Mouse (Mus musculus) midbrain, embryonic 10.5 days (tissue): ENCODE results near the gene Nos3. TPM values are rescaled to one million over a fixed set of nuclear protein-coding genes. Genes with fewer than 3 reads are reported as not detected.

Experiments
- DNase-seq: peaks from one replicate; pipeline ENCODE4 v3.0.0-alpha.2; 2017; ENCODE audit warnings: low spot score
- H3K27ac ChIP-seq: fragments of 300-500 bp; sonication (generic); replicated peaks from 2 replicates; pipeline ENCODE4 v1.5.1; 2016; ENCODE audit warnings: mild to moderate bottlenecking
- H3K27me3 ChIP-seq: fragments of 300-500 bp; sonication (generic); 2 replicates; pipeline ENCODE4 v1.6.1; 2016; ENCODE audit warnings: low read depth, mild to moderate bottlenecking; ENCODE audit not compliant: poor library complexity, severe bottlenecking
- H3K36me3 ChIP-seq: fragments of 300-500 bp; sonication (generic); 2 replicates; pipeline ENCODE4 v1.6.1; 2016; ENCODE audit warnings: mild to moderate bottlenecking, moderate library complexity
- H3K4me1 ChIP-seq: fragments of 300-500 bp; sonication (generic); 2 replicates; pipeline ENCODE4 v1.6.1; 2016
- H3K4me3 ChIP-seq: fragments of 300-500 bp; sonication (generic); 2 replicates; pipeline ENCODE4 v1.5.1; 2016; ENCODE audit warnings: mild to moderate bottlenecking, moderate library complexity
- H3K9me3 ChIP-seq: fragments of 300-500 bp; sonication (generic); replicated peaks from 2 replicates; pipeline ENCODE4 v1.6.1; 2016; ENCODE audit warnings: mild to moderate bottlenecking
- WGBS: fragments of 180-500 bp; shearing (Covaris S2); methylation state at CpG from one replicate; pipeline ENCODE4 v1.1.7; 2016; 5-methylcytosine and 5-hydroxymethylcytosine counted together
- polyA plus RNA-seq: library from polyadenylated mRNA; unstranded; fragments of >200 nt; fragmentation: Nextera tagmentation; extraction: Ambion mirVana; gene quantifications from 2 replicates; pipeline ENCODE4 v1.2.1, GENCODE M21; 2016

Gene Nos3
- polyA plus RNA-seq, 1 experiment from 2014 or later: 7.9 TPM

GRCm38 (mm10) chr5:24364061-24364460, 549 bp upstream of the Nos3 start:
- peaks cover 23% of the 10 kb centered on the region for H3K4me1 ChIP-seq
- 55% methylated on average over 3 of the region's 3 CpGs for WGBS
- no peaks in the 10 kb centered on the region for H3K36me3 ChIP-seq
- no peak overlapping the region for H3K4me3 ChIP-seq
- no peaks in the 10 kb centered on the region for H3K9me3 ChIP-seq
- 0 out of 2 replicates have a peak, but pooled peaks cover 9% of the 10 kb centered on the region for H3K27me3 ChIP-seq
- no peak for DNase-seq
- H3K27ac ChIP-seq: no peak overlapping the region

- Histone ChIP-seq H3K36me3 (no peaks in the 10 kb centered on the region), H3K27me3 (0 out of 2 replicates have a peak, but pooled peaks cover 9% of the 10 kb centered on the region), H3K27ac (peak overlapping the region; percentile 15; the same call in 1 of the 2 replicates), H3K4me3 (0 out of 2 replicates have a peak overlapping the region, but pooled peaks have one; percentile 14), H3K4me1 (peaks cover 26% of the 10 kb centered on the region), H3K9me3 (no peaks in the 10 kb centered on the region)
- DNase-seq: no peak
- WGBS: 86% methylated on average over 10 of the region's 10 CpGs
Observed at GRCm38 (mm10) chr5:24364963-24365362, 353 bp downstream of the Nos3 start.

- Histone ChIP-seq H3K9me3 (no peaks in the 10 kb centered on the region), H3K36me3 (no peaks in the 10 kb centered on the region), H3K4me3 (no peak overlapping the region), H3K27me3 (0 out of 2 replicates have a peak, but pooled peaks cover 9% of the 10 kb centered on the region), H3K27ac (0 out of 2 replicates have a peak overlapping the region, but pooled peaks have one; percentile 15), H3K4me1 (peaks cover 26% of the 10 kb centered on the region)
- WGBS: 55% methylated on average over 5 of the region's 5 CpGs
- no peak for DNase-seq
Observed at GRCm38 (mm10) chr5:24365528-24365927, 918 bp downstream of the Nos3 start.

GRCm38 (mm10) chr5:24366426-24366825, 1.8 kb downstream of the Nos3 start:
- Histone ChIP-seq H3K36me3 (no peaks in the 10 kb centered on the region), H3K4me3 (no peak overlapping the region), H3K27me3 (peaks cover 9% of the 10 kb centered on the region; the same call in 1 of the 2 replicates), H3K27ac (no peak overlapping the region), H3K9me3 (no peaks in the 10 kb centered on the region), H3K4me1 (peaks cover 22% of the 10 kb centered on the region)
- WGBS: 88% methylated on average over 9 of the region's 9 CpGs
- DNase-seq: no peak

GRCm38 (mm10) chr5:24369767-24370166, 5.2 kb downstream of the Nos3 start:
- Histone ChIP-seq H3K27me3 (peaks cover 3% of the 10 kb centered on the region; the same call in 1 of the 2 replicates), H3K4me1 (peaks cover 12% of the 10 kb centered on the region), H3K27ac (0 out of 2 replicates have a peak overlapping the region, but pooled peaks have one; percentile 1), H3K9me3 (no peaks in the 10 kb centered on the region), H3K4me3 (no peak overlapping the region), H3K36me3 (no peaks in the 10 kb centered on the region)
- no peak for DNase-seq
- 83% methylated on average over 9 of the region's 9 CpGs for WGBS

- Histone ChIP-seq H3K27me3 (no peaks in the 10 kb centered on the region; the same call in 1 of the 2 replicates), H3K36me3 (no peaks in the 10 kb centered on the region), H3K9me3 (no peaks in the 10 kb centered on the region), H3K4me3 (no peak overlapping the region), H3K4me1 (peaks cover 17% of the 10 kb centered on the region), H3K27ac (no peak overlapping the region)
- no peak for DNase-seq
- 62% methylated on average over 5 of the region's 5 CpGs for WGBS
Observed at GRCm38 (mm10) chr5:24373807-24374206, 9.2 kb downstream of the Nos3 start.

- DNase-seq: no peak
- H3K9me3 ChIP-seq: no peaks in the 10 kb centered on the region
- no peak overlapping the region for H3K27ac ChIP-seq
- peaks cover 17% of the 10 kb centered on the region for H3K4me1 ChIP-seq
- 85% methylated on average over 6 of the region's 6 CpGs for WGBS
- H3K36me3 ChIP-seq: no peaks in the 10 kb centered on the region
- no peak overlapping the region for H3K4me3 ChIP-seq
- H3K27me3 ChIP-seq: no peaks in the 10 kb centered on the region; the same call in 1 of the 2 replicates
Observed at GRCm38 (mm10) chr5:24374216-24374615, 9.6 kb downstream of the Nos3 start.

- Histone ChIP-seq H3K4me3 (no peak overlapping the region), H3K36me3 (no peaks in the 10 kb centered on the region), H3K4me1 (peaks cover 19% of the 10 kb centered on the region), H3K27ac (no peak overlapping the region), H3K27me3 (no peaks in the 10 kb centered on the region; the same call in 1 of the 2 replicates), H3K9me3 (no peaks in the 10 kb centered on the region)
- 90% methylated on average over 7 of the region's 7 CpGs for WGBS
- DNase-seq: no peak
Observed at GRCm38 (mm10) chr5:24374666-24375328, 10.2 kb downstream of the Nos3 start.

- Histone ChIP-seq H3K27ac (0 out of 2 replicates have a peak overlapping the region, but pooled peaks have one; percentile 14), H3K4me3 (no peak overlapping the region), H3K36me3 (no peaks in the 10 kb centered on the region), H3K9me3 (no peaks in the 10 kb centered on the region), H3K27me3 (no peaks in the 10 kb centered on the region), H3K4me1 (peaks cover 38% of the 10 kb centered on the region)
- WGBS: 80% methylated on average over 2 of the region's 2 CpGs
- DNase-seq: no peak
Observed at GRCm38 (mm10) chr5:24378700-24379099, 14.1 kb downstream of the Nos3 start.

GRCm38 (mm10) chr5:24379501-24379900, 14.9 kb downstream of the Nos3 start:
- H3K27ac ChIP-seq: no peak overlapping the region
- peaks cover 43% of the 10 kb centered on the region for H3K4me1 ChIP-seq
- DNase-seq: no peak
- 84% methylated on average over 4 of the region's 4 CpGs for WGBS
- H3K4me3 ChIP-seq: no peak overlapping the region
- H3K27me3 ChIP-seq: peaks cover 3% of the 10 kb centered on the region
- H3K9me3 ChIP-seq: no peaks in the 10 kb centered on the region
- no peaks in the 10 kb centered on the region for H3K36me3 ChIP-seq

GRCm38 (mm10) chr5:24380499-24380898, 15.9 kb downstream of the Nos3 start:
- Histone ChIP-seq H3K4me1 (peaks cover 43% of the 10 kb centered on the region), H3K9me3 (no peaks in the 10 kb centered on the region), H3K4me3 (no peak overlapping the region), H3K27ac (0 out of 2 replicates have a peak overlapping the region, but pooled peaks have one; percentile 9), H3K27me3 (peaks cover 13% of the 10 kb centered on the region), H3K36me3 (no peaks in the 10 kb centered on the region)
- DNase-seq: no peak
- WGBS: 91% methylated on average over 4 of the region's 4 CpGs

- peaks cover 49% of the 10 kb centered on the region for H3K4me1 ChIP-seq
- H3K4me3 ChIP-seq: no peak overlapping the region
- no peaks in the 10 kb centered on the region for H3K9me3 ChIP-seq
- 77% methylated on average over 6 of the region's 6 CpGs for WGBS
- DNase-seq: no peak
- H3K27me3 ChIP-seq: peaks cover 23% of the 10 kb centered on the region
- no peak overlapping the region for H3K27ac ChIP-seq
- no peaks in the 10 kb centered on the region for H3K36me3 ChIP-seq
Observed at GRCm38 (mm10) chr5:24381486-24381885, 16.9 kb downstream of the Nos3 start.

- H3K4me3 ChIP-seq: no peak overlapping the region
- H3K36me3 ChIP-seq: no peaks in the 10 kb centered on the region
- H3K27ac ChIP-seq: no peak overlapping the region
- peaks cover 54% of the 10 kb centered on the region for H3K4me1 ChIP-seq
- H3K9me3 ChIP-seq: no peaks in the 10 kb centered on the region
- no peak for DNase-seq
- 76% methylated on average over 2 of the region's 2 CpGs for WGBS
- peaks cover 28% of the 10 kb centered on the region for H3K27me3 ChIP-seq
Observed at GRCm38 (mm10) chr5:24381988-24382387, 17.4 kb downstream of the Nos3 start.
